Mouse (Mus musculus): ENCODE measurements around the gene Gpr153. TPM values are rescaled to one million over a fixed set of nuclear protein-coding genes. Genes with fewer than 3 reads are reported as not detected.

Gene Gpr153
- polyA plus RNA-seq, 1 experiment from 2014 or later = 18.2 TPM

DNA sequence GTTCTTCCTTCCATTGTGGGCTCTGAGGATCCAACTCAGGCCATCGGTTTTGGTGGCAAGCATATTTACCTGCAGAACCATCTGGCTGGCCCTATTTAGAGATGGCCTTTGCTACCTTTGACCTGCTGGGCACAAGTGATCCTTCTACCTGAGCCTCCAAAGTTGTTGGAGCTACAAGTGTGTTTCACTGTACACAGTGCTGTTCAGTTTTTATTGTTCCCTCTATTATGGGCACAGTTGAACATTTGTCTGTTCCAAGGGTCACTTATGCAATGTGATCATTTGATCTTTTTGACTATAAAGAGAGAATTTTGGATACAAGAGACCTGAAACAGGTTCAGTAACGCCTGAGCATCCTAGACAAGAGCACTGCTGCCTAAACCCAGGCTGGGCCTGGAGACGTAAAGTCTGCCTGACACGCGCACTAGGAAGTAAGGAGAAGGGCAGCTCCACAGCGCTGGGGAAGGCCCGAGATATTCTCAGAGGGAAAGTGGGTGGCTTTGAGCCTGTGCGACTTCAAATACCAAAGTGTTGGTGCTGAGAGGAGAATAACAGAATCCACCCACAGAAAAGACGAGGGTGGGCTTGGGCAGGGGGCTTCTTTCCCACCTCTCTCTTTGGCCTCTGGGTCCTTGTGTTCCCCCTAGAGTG lies 30.7 kb upstream of the Gpr153 start:
- no peak overlapping the region for H3K4me2 ChIP-seq (ENCODE audit: low read length)
- H3K27ac ChIP-seq (replicated peaks in 1 of 2; ENCODE audit: control insufficient read depth in 1 of 2, insufficient read depth in 1 of 2, low read depth in 2 of 2, low read length in 2 of 2) = no peak overlapping the region
- no peak overlapping the region for H3K9ac ChIP-seq (ENCODE audit: low read length)
- no peaks in the 10 kb centered on the region for H3K27me3 ChIP-seq (ENCODE audit: control insufficient read depth, insufficient read depth, low read length)
- 72% methylated on average over 9 of the region's 9 CpGs for WGBS
- no peak for ATAC-seq (ENCODE audit: insufficient number of reproducible peaks, insufficient read depth, low FRiP score, low read depth)
- no peak overlapping the region for H3K4me3 ChIP-seq (ENCODE audit: control insufficient read depth in 1 of 2, insufficient read depth in 1 of 2, low read depth in 1 of 2, low read length in 2 of 2)
- H3K36me3 ChIP-seq (ENCODE audit: control insufficient read depth, insufficient read depth, low read length) = peaks cover 21% of the 10 kb centered on the region
- H3K9me3 ChIP-seq (ENCODE audit: control insufficient read depth, low read length) = no peaks in the 10 kb centered on the region
- peaks cover 53 to 69% of the 10 kb centered on the region in 2 experiments for H3K4me1 ChIP-seq (ENCODE audit: control insufficient read depth in 2 of 2, insufficient read depth in 2 of 2, low read length in 2 of 2)

DNA sequence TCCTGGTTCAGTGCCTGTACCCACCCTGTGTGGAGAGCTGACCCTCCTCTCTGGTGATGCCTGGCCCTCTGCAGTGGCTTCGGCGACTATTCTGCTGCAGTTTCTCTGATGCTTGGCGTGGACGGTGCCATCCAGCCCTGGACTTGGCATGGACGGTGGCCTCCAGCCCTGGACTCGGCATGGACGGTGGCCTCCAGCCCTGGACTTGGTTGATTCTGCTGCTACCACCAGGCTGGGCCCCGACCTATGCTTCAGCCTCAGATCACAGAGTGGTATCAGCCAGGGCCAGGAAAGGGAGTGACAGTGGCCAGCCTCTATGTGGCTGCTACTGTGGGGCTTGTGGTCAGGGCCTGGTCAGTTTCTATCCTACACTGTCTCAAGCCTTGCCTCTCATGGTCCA lies 30.1 kb upstream of the Gpr153 start:
- Histone ChIP-seq H3K4me1 (ENCODE audit: control insufficient read depth in 2 of 2, insufficient read depth in 2 of 2, low read length in 2 of 2) (peaks cover 51 to 63% of the 10 kb centered on the region in 2 experiments), H3K9me3 (ENCODE audit: control insufficient read depth, low read length) (no peaks in the 10 kb centered on the region), H3K27me3 (ENCODE audit: control insufficient read depth, insufficient read depth, low read length) (no peaks in the 10 kb centered on the region), H3K4me2 (ENCODE audit: low read length) (no peak overlapping the region), H3K36me3 (ENCODE audit: control insufficient read depth, insufficient read depth, low read length) (peaks cover 15% of the 10 kb centered on the region; the same call in 1 of the 2 replicates), H3K9ac (ENCODE audit: low read length) (peak overlapping the region; percentile 18; the same call in 1 of the 2 replicates), H3K27ac (replicated peaks in 1 of 2; ENCODE audit: control insufficient read depth in 1 of 2, insufficient read depth in 1 of 2, low read depth in 2 of 2, low read length in 2 of 2) (peak overlapping the region in 1 of 2 experiments; percentile 94; a peak in 2 of 4 replicates), H3K4me3 (ENCODE audit: control insufficient read depth in 1 of 2, insufficient read depth in 1 of 2, low read depth in 1 of 2, low read length in 2 of 2) (no peak overlapping the region)
- no peak for ATAC-seq (ENCODE audit: insufficient number of reproducible peaks, insufficient read depth, low FRiP score, low read depth)
- 91% methylated on average over 8 of the region's 8 CpGs for WGBS

DNA sequence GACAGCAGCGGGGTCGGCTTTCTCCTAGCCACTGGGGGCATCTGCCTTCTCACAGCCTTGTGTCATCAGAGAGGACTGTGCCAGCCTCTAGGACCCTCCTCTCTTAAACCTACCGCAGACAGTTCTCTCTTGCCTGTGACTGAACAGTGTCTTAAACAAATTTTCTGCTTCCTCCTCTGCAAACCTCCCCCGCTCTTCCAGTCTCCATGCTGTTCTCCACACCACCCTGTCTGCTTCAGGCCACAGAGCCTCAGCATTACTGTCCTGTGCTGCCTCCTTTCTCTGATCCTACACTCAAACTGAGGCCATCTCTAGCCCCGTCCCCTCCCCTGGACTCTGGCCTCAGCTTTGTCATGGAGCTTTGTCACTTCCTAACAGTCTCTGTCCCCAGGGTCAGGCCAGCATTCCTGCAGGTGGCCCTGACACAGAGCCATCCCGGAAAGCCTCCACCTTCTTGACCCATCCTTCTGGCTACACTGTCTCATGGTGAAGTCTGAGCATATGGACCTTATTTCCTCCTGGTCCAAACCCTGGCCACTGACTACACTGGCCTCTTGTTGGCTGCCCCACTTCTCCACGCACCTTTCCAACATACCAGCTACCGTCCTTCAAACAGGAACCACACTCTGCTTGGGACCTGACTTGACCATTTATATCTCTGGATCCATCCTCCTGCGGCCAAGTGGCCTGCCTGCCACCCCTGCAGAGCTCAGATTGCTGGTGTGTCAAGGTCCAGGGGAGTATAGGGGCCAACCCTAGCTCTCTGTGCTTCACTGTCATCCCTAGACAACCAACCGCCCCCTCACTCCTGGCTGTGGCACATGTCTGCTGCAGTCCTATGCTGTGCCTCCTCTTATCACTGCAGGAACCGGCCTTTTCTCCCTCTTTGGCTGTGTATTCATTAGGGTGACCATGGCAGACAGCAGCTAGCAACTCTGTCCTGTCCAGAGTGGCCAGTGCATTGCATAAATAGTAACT lies 29.2 kb upstream of the Gpr153 start:
- Histone ChIP-seq H3K4me3 (ENCODE audit: control insufficient read depth in 1 of 2, insufficient read depth in 1 of 2, low read depth in 1 of 2, low read length in 2 of 2) (no peak overlapping the region), H3K4me1 (ENCODE audit: control insufficient read depth in 2 of 2, insufficient read depth in 2 of 2, low read length in 2 of 2) (peaks cover 51 to 58% of the 10 kb centered on the region in 2 experiments), H3K4me2 (ENCODE audit: low read length) (no peak overlapping the region), H3K36me3 (ENCODE audit: control insufficient read depth, insufficient read depth, low read length) (peaks cover 14% of the 10 kb centered on the region), H3K9ac (ENCODE audit: low read length) (peak overlapping the region; percentile 44), H3K27me3 (ENCODE audit: control insufficient read depth, insufficient read depth, low read length) (no peaks in the 10 kb centered on the region), H3K27ac (replicated peaks in 1 of 2; ENCODE audit: control insufficient read depth in 1 of 2, insufficient read depth in 1 of 2, low read depth in 2 of 2, low read length in 2 of 2) (peak overlapping the region; percentile 79 to 94), H3K9me3 (ENCODE audit: control insufficient read depth, low read length) (no peaks in the 10 kb centered on the region)
- ATAC-seq (ENCODE audit: insufficient number of reproducible peaks, insufficient read depth, low FRiP score, low read depth) = no peak
- WGBS = 59% methylated on average over 11 of the region's 11 CpGs

DNA sequence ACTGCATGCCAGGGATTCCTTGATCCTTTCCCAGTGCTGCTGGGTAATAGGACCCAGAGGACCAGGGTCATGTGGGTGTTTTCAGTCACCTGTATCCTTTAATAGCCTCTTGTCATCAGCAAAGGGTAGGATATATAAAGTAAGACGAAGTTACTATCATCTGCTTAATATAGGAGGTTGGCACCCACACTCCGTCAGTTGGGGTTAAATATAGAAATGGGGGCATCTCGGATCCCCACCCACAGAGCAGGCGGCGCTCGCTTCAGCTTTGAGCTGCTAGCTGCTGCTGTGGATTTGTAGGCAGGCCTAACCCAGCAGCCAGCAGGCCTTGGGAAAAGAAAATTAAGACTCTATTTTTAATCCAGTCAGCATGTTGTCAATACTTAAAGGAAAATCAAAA lies 28.0 kb upstream of the Gpr153 start:
- no peak overlapping the region for H3K4me3 ChIP-seq (ENCODE audit: control insufficient read depth in 1 of 2, insufficient read depth in 1 of 2, low read depth in 1 of 2, low read length in 2 of 2)
- peak; percentile 58 for ATAC-seq (ENCODE audit: insufficient number of reproducible peaks, insufficient read depth, low FRiP score, low read depth)
- no peaks in the 10 kb centered on the region for H3K27me3 ChIP-seq (ENCODE audit: control insufficient read depth, insufficient read depth, low read length)
- H3K9ac ChIP-seq (ENCODE audit: low read length) = peak overlapping the region; percentile 57; the same call in 1 of the 2 replicates
- H3K27ac ChIP-seq (replicated peaks in 1 of 2; ENCODE audit: control insufficient read depth in 1 of 2, insufficient read depth in 1 of 2, low read depth in 2 of 2, low read length in 2 of 2) = peak overlapping the region; percentile 79 to 94
- no peaks in the 10 kb centered on the region for H3K9me3 ChIP-seq (ENCODE audit: control insufficient read depth, low read length)
- peaks cover 42 to 50% of the 10 kb centered on the region in 2 experiments for H3K4me1 ChIP-seq (ENCODE audit: control insufficient read depth in 2 of 2, insufficient read depth in 2 of 2, low read length in 2 of 2)
- H3K36me3 ChIP-seq (ENCODE audit: control insufficient read depth, insufficient read depth, low read length) = peaks cover 11% of the 10 kb centered on the region
- WGBS = 14% methylated on average over 6 of the region's 6 CpGs
- H3K4me2 ChIP-seq (ENCODE audit: low read length) = peak overlapping the region; percentile 12; the same call in 1 of the 2 replicates

DNA sequence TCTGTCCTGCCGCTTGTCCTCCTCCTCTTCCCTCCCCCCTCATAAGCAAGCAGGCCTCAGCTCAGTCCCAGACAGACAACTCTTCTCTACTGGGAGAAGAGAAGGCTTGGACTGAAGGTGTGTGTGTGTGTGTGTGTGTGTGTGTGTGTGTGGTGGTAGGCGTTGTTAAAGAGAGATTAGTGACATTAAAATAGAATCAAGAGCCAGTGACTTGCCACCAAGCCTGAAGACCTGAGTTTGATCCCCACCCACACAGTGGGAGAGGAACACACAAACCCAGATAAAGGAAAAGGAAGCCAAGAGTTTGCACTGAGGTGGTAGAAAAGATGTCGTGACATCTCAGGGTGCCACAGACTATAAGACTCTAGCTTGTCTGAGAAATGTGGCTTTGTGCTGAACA lies 26.8 kb upstream of the Gpr153 start:
- Histone ChIP-seq H3K9me3 (ENCODE audit: control insufficient read depth, low read length) (no peaks in the 10 kb centered on the region), H3K27ac (replicated peaks in 1 of 2; ENCODE audit: control insufficient read depth in 1 of 2, insufficient read depth in 1 of 2, low read depth in 2 of 2, low read length in 2 of 2) (peak overlapping the region; percentile 79 to 94), H3K4me2 (ENCODE audit: low read length) (no peak overlapping the region), H3K9ac (ENCODE audit: low read length) (peak overlapping the region; percentile 57), H3K27me3 (ENCODE audit: control insufficient read depth, insufficient read depth, low read length) (no peaks in the 10 kb centered on the region), H3K4me3 (ENCODE audit: control insufficient read depth in 1 of 2, insufficient read depth in 1 of 2, low read depth in 1 of 2, low read length in 2 of 2) (no peak overlapping the region), H3K4me1 (ENCODE audit: control insufficient read depth in 2 of 2, insufficient read depth in 2 of 2, low read length in 2 of 2) (peaks cover 38 to 55% of the 10 kb centered on the region in 2 experiments), H3K36me3 (ENCODE audit: control insufficient read depth, insufficient read depth, low read length) (peaks cover 6% of the 10 kb centered on the region; the same call in 1 of the 2 replicates)
- ATAC-seq (ENCODE audit: insufficient number of reproducible peaks, insufficient read depth, low FRiP score, low read depth) = no peak
- 39% methylated on average over 3 of the region's 3 CpGs for WGBS

DNA sequence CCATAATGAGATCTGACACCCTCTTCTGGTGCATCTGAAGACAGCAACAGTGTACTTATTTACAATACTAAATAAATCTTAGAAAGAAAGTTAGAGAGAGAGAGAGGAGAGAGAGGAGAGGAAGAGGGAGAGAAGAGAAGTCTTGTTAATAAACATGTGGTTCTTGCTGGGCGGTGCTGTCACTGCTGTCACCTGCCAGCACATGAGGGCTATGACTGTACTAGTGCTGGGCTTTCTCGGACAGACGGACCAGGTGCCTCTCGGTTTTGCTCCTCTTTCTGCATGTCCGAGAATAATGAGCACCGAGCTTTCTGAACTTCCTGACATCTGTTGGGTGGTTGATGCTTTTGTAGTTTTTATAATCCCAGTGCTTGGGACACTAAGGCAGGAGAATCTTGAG lies 23.4 kb upstream of the Gpr153 start:
- Histone ChIP-seq H3K4me1 (ENCODE audit: control insufficient read depth in 2 of 2, insufficient read depth in 2 of 2, low read length in 2 of 2) (peaks cover 47 to 64% of the 10 kb centered on the region in 2 experiments), H3K27ac (replicated peaks in 1 of 2; ENCODE audit: control insufficient read depth in 1 of 2, insufficient read depth in 1 of 2, low read depth in 2 of 2, low read length in 2 of 2) (no peak overlapping the region), H3K9ac (ENCODE audit: low read length) (no peak overlapping the region), H3K27me3 (ENCODE audit: control insufficient read depth, insufficient read depth, low read length) (no peaks in the 10 kb centered on the region), H3K9me3 (ENCODE audit: control insufficient read depth, low read length) (no peaks in the 10 kb centered on the region), H3K4me3 (ENCODE audit: control insufficient read depth in 1 of 2, insufficient read depth in 1 of 2, low read depth in 1 of 2, low read length in 2 of 2) (no peak overlapping the region), H3K36me3 (ENCODE audit: control insufficient read depth, insufficient read depth, low read length) (peaks cover 19% of the 10 kb centered on the region; the same call in 1 of the 2 replicates), H3K4me2 (ENCODE audit: low read length) (no peak overlapping the region)
- WGBS = 90% methylated on average over 6 of the region's 6 CpGs
- no peak for ATAC-seq (ENCODE audit: insufficient number of reproducible peaks, insufficient read depth, low FRiP score, low read depth)

DNA sequence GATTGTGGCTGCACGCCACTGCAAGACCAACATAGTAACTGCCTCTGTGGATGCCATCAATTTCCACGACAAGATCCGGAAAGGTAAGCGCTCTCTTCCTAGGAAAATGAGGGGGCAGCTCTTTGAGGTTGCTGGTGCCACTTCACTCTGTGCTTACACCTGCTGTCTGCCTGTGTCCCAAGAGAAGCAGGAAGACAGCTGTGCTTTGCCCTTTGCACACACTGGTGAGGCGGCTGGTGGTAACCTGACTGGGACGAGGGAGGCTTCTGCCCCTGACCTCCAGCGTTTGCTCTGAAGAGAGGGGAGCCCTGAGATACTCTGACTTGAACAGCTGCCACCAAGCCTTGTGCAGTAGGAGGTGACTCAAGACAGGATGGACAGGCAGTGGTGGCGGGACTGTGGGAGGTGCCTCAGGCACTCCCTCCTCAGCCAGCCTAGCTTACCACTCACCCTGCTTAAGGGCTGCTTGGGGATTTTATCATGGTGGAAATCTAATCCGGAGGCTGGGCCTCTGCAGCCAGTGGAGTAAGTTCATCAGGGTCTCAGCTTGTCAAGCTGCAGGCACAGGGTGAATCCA lies 20.8 kb upstream of the Gpr153 start:
- no peak for ATAC-seq (ENCODE audit: insufficient number of reproducible peaks, insufficient read depth, low FRiP score, low read depth)
- no peak overlapping the region for H3K4me3 ChIP-seq (ENCODE audit: control insufficient read depth in 1 of 2, insufficient read depth in 1 of 2, low read depth in 1 of 2, low read length in 2 of 2)
- 60% methylated on average over 9 of the region's 9 CpGs for WGBS
- no peak overlapping the region for H3K9ac ChIP-seq (ENCODE audit: low read length)
- peaks cover 49 to 67% of the 10 kb centered on the region in 2 experiments for H3K4me1 ChIP-seq (ENCODE audit: control insufficient read depth in 2 of 2, insufficient read depth in 2 of 2, low read length in 2 of 2)
- no peak overlapping the region for H3K4me2 ChIP-seq (ENCODE audit: low read length)
- H3K27ac ChIP-seq (replicated peaks in 1 of 2; ENCODE audit: control insufficient read depth in 1 of 2, insufficient read depth in 1 of 2, low read depth in 2 of 2, low read length in 2 of 2) = peak overlapping the region; percentile 64 to 71; a peak in 3 of 4 replicates
- H3K9me3 ChIP-seq (ENCODE audit: control insufficient read depth, low read length) = no peaks in the 10 kb centered on the region
- peaks cover 19% of the 10 kb centered on the region; the same call in 1 of the 2 replicates for H3K36me3 ChIP-seq (ENCODE audit: control insufficient read depth, insufficient read depth, low read length)
- no peaks in the 10 kb centered on the region for H3K27me3 ChIP-seq (ENCODE audit: control insufficient read depth, insufficient read depth, low read length)

Data from heart, embryonic 14.5 days (tissue).